Mouse (Mus musculus): ENCODE measurements around the gene Hoxc12.

DNA sequence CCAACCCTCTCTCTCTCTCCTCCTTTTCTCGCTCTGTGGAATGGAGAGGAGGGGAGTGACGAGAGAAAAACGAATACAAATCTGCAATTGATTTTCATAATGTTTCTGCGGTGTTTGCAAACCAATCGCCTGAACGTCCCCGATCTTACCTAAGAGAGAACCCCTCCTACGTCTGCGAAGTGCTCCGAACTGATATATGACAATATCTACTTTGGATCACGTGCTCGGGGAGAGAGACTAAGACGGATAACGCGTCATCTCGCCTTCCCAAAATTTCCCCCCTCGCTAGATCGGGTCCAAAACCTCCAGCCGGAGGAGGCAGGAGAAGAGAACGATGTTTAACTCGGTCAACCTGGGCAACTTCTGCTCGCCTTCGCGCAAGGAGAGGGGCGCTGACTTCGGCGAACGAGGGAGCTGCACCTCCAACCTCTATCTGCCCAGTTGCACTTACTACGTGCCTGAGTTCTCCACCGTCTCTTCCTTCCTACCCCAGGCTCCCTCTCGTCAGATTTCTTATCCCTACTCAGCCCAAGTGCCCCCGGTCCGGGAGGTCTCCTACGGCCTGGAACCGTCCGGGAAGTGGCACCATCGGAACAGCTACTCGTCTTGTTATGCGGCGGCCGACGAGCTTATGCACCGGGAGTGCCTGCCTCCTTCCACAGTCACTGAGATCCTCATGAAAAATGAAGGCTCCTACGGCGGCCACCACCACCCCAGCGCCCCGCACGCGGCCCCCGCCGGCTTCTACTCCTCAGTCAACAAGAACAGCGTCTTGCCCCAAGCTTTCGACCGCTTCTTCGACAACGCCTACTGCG, 17.8 kb downstream of the Hoxc12 start, which contains the start of gene Hoxc11:
- no peak for TF ChIP-seq CTCF (IDR thresholded peaks at IDR 0.05)
- TF ChIP-seq EP300 (IDR thresholded peaks at IDR 0.05), result no peak

All from lung, postnatal 0 days (tissue).